Mouse (Mus musculus) heart, postnatal 25 days (tissue): ENCODE data around the gene Oog2. TPM values are rescaled to one million over a fixed set of nuclear protein-coding genes. Genes with fewer than 3 reads are reported as not detected.
"Not testable (repeated sequence)": the region's sequence is repeated elsewhere in the genome, so short reads cannot be mapped to it uniquely, and the experiment has no call there.

Experiments
- DNase-seq: peaks from one replicate; pipeline ENCODE4 v3.0.0; 2022; ENCODE audit warnings: low spot score
- intact Hi-C: fragments of 180-260 bp; cut with DNase I; formaldehyde crosslinking; loops from one replicate; pipeline ENCODE4 v1.15.1; 2025
- total RNA-seq, 2 experiments: library from RNA; stranded (reverse); gene quantifications; 2 replicates each; pipeline ENCODE4 v1.2.3; 2021

Gene Oog2
- total RNA-seq, result not detected

DNA sequence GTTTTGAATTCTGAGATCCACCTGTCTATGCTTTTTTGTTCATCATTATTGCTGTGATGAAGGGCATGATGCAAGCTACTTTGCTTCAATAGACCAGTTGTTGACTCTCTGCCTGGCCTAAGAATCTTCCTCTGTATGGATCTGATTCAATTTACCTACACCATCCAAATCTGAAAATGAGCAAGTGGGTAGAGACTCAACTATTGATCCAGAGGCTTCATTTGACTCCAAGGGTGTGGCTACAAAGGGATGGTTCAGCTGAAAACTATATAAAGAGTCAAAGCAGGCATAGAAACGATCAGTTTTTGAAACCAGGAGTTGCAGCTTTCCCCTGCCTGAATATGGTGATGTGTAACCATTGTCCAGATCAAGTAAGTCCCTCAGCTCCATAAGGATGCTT, at the start of gene Oog2:
Gene Oog2, plus strand, starts transcription at position 301 of the 400 bp plus-strand sequence.
- DNase-seq, result no peak
- intact Hi-C loops, result no loop called here

DNA sequence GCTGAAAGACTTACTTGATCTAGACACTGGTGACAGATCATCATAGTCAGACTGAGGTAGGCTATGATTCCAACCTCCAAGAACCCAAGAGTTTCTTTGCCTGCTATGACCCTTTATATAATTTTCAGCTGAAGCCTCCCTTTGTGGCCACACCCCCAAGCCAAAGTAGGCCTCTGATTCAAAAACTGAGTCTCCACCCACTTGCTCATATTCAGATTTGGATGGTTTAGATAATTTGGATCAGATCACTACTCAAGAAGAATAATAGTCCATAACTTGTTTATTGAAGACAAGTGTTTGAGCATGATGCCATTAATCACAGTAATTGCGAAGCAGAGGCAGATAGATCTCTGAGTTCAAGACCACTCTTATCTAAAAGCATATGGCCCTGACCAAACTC, 28.0 kb upstream of the Oog2 start, which contains the start of gene Oog3:
Gene Oog3, minus strand, starts transcription at position 101 of the 400 bp plus-strand sequence.
- DNase-seq, result no peak
- intact Hi-C loops, result no loop called here

DNA sequence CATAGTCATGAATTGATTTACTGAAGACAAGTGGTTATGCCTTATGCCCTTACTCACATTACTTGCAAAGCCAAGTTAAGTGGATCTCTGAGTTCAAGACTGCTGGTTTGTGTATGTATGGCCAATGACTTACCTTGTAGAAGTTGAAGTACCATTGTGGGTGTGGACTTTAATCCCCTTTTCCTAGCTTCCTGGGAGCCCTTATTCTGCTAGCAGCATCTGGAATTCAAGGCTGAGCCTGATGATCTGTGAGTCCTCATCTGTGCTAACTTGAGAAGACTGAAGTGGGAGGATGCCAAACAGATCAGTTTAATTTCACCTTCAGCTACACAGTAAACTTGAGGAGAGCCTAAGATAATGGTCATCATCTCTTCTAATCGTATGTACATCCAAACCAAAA, 22.7 kb downstream of the Oog2 start, which contains the start of gene C87977:
Gene C87977, minus strand, starts transcription at position 101 of the 400 bp plus-strand sequence.
- intact Hi-C loops, DNase-seq: not testable (repeated sequence)

Other genes starting within 250 kb of the Oog2 start
- not detected for gene Pramef25, start 239.7 kb upstream of the Oog2 start, total RNA-seq
- gene Gm13101, start 223.8 kb upstream of the Oog2 start, total RNA-seq, result not detected
- not detected for gene Pramef17, start 196.3 kb upstream of the Oog2 start, total RNA-seq
- gene Pramel4, start 131.6 kb upstream of the Oog2 start, total RNA-seq, result not detected
- not detected for gene Gm13102, start 84.2 kb upstream of the Oog2 start, total RNA-seq
- gene Oog3, start 28.1 kb upstream of the Oog2 start, total RNA-seq, result not detected
- not detected for gene C87977, start 22.6 kb downstream of the Oog2 start, total RNA-seq
- gene Pramel5, start 89.8 kb downstream of the Oog2 start, total RNA-seq, result not detected
- not detected for gene Gm13128, start 139.5 kb downstream of the Oog2 start, total RNA-seq
- gene Gm13119, start 167.2 kb downstream of the Oog2 start, total RNA-seq, result not detected
- gene Pramef20, start 187.2 kb downstream of the Oog2 start, total RNA-seq, result not detected
- gene Pramef12, start 217.7 kb downstream of the Oog2 start, total RNA-seq, result not detected
- gene 1700012P22Rik, start 248.1 kb downstream of the Oog2 start, total RNA-seq, result not detected